Mouse (Mus musculus): ENCODE data around the gene Vmn1r166.
"Not testable (repeated sequence)": the region's sequence is repeated elsewhere in the genome, so short reads cannot be mapped to it uniquely, and the experiment has no call there.

Gene Vmn1r166

DNA sequence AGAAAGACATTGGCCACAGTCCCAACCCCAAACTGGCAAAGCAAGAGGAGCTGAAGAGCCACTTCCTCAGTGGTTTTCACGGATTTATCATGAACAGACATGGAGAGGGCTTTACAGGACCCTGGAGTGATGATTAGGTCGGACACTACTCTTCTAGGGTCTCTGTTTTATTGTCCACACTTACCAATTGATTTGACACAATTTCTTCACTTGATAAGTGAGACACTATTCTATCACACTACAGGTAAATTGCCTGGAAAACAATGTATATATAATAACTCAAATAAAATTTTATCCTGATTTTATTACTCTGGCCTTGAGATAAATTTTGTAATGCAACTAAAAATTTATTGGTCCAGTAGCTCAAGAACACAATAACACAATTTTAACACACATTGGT is at the start of gene Vmn1r166:
Gene Vmn1r166 (minus strand): TSS at position 101 of the 400 bp plus-strand sequence.
- not testable (repeated sequence) for TF ChIP-seq GATA4 (IDR thresholded peaks at IDR 0.05; ENCODE audit: insufficient replicate concordance, low read length)

- TF ChIP-seq GATA4 (IDR thresholded peaks at IDR 0.05; ENCODE audit: insufficient replicate concordance, low read length): not testable (repeated sequence)
Measured at GRCm38 (mm10) chr7:23300892-23301291, 49.4 kb upstream of the Vmn1r166 start, which contains the start of gene Nlrp4e. TSS of gene Nlrp4e (plus strand) at chr7:23301192.

- not testable (repeated sequence) for TF ChIP-seq GATA4 (IDR thresholded peaks at IDR 0.05; ENCODE audit: insufficient replicate concordance, low read length)
Measured at GRCm38 (mm10) chr7:23278800-23279199, 27.3 kb upstream of the Vmn1r166 start, which contains the start of gene Gm6902. TSS of gene Gm6902 (minus strand) at chr7:23278900.

DNA sequence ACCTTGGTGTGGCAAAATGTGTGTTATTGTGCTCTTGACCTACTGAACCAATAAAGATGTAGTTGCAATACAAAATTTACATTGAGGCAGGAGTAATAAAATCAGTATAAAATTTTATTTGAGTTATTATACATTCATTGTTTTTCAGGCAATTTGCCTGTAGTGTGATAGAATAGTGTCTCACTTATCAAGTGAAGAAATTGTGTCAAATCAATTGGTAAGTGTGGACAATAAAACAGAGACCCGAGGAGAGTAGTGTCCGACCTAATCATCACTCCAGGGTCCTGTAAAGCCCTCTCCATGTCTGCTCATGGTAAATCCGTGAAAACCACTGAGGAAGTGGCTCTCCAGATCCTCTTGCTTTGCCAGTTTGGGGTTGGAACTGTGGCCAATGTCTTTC is 34.5 kb downstream of the Vmn1r166 start, which contains the start of gene Vmn1r165:
Gene Vmn1r165 (plus strand): TSS at position 301 of the 400 bp plus-strand sequence.
- TF ChIP-seq GATA4 (IDR thresholded peaks at IDR 0.05; ENCODE audit: insufficient replicate concordance, low read length): not testable (repeated sequence)

Data from liver, adult (tissue).